Mouse (Mus musculus): Measurements from ENCODE around the gene Esyt3. TPM values are rescaled to one million over a fixed set of nuclear protein-coding genes. Genes with fewer than 3 reads are reported as not detected.

Gene Esyt3
- polyA plus RNA-seq, 1 experiment from 2014 or later, result 0.46 TPM

DNA sequence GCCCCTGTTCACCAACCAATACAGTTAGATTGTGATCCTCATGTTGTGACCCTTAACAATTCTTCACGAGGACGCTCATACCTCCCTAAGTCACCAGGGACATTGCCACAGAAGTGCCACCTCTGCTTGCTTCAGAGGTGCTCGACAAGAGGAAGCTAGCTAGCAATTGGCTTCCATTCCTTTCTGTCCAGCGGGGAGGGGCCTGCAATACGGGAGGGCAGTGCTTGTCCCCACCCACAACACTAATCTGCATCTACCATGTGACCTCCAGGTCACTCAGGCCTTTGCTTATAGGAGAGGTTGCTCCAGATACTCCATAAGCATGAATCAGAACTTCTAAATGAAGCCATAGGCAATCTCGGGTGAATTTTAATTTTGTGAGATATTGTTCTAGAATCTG, 5.0 kb downstream of the Esyt3 start:
- Histone ChIP-seq H3K27me3 (peaks cover 24% of the 10 kb centered on the region), H3K9me3 (no peaks in the 10 kb centered on the region), H3K4me2 (replicated peaks) (no peak overlapping the region), H3K4me1 (peaks cover 13% of the 10 kb centered on the region), H3K4me3 (no peak overlapping the region), H3K36me3 (no peaks in the 10 kb centered on the region), H3K27ac (replicated peaks) (no peak overlapping the region), H3K9ac (replicated peaks) (no peak overlapping the region)
- WGBS, result 71% methylated on average over 6 of the region's 6 CpGs
- no peak for ATAC-seq (replicated peaks)

DNA sequence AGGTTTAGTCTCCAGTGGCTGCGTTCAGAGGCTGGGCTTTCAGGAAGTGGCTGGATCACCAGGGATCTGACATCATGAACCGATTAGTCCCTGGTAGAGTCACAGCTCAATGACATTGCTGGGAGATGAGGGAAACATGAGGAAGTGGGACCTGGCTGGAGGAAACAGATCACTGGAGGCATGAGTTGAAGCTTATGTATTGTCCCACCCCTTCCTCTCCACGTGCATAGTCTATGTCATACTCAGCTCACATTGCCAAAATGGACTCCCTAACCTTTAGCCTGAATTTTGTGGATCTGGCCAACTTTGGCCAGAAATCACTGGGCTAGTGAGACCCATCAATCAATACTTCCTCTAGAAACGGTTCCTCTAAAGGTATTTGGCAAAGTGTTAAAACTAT, 5.4 kb downstream of the Esyt3 start:
- no peak for ATAC-seq (replicated peaks)
- Histone ChIP-seq H3K9ac (replicated peaks) (no peak overlapping the region), H3K4me2 (replicated peaks) (no peak overlapping the region), H3K4me1 (peaks cover 9% of the 10 kb centered on the region), H3K36me3 (no peaks in the 10 kb centered on the region), H3K9me3 (no peaks in the 10 kb centered on the region), H3K27me3 (peaks cover 20% of the 10 kb centered on the region), H3K27ac (replicated peaks) (no peak overlapping the region), H3K4me3 (no peak overlapping the region)
- 95% methylated on average over 4 of the region's 4 CpGs for WGBS

DNA sequence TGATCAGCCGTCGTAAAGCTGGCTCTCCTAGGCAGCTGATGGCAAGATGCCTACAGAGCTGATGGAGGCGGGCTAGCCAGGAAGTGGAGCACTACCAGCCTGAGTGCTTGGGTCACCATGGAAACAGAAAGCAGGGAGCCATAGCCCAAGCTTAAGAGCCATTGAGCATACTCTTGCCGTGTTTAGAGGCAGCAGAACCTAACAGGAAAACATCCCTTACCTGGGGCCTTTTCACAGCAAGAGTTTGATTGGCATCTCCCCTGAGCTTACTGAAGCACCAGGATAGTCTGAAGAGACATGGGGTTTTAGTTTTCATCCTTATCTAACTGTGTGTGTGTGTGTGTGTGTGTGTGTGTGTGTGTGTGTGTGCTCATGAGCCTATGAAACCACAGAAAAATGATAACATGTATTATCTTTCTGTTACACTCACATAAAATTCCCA, 13.0 kb downstream of the Esyt3 start:
- peaks cover 6% of the 10 kb centered on the region for H3K4me1 ChIP-seq
- WGBS, result 23% methylated on average over 4 of the region's 4 CpGs
- peak; percentile 81 for ATAC-seq (replicated peaks)
- no peaks in the 10 kb centered on the region for H3K27me3 ChIP-seq
- no peaks in the 10 kb centered on the region for H3K9me3 ChIP-seq
- no peak overlapping the region for H3K4me3 ChIP-seq
- H3K9ac ChIP-seq (replicated peaks), result no peak overlapping the region
- H3K36me3 ChIP-seq, result no peaks in the 10 kb centered on the region
- H3K27ac ChIP-seq (replicated peaks), result no peak overlapping the region
- H3K4me2 ChIP-seq (replicated peaks), result no peak overlapping the region

DNA sequence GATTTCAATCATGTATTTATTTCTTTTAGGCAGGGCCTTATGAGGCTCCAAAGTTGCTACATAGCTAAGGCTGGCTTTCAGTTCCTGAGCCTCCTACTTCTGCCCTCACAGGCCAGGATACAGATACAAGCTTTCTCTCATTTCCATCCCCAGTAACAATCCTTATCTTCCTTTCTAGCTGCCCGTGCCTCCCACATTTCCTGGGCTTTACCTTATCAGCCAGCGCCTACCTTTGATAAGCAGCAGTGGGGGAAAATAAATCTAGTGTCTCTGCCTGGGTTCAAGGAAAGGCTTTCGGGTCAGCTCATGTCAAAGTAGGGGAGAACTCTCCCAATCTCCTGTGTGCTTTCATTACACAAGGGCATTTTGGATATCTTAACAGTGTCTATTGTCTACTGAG, 16.8 kb downstream of the Esyt3 start:
- Histone ChIP-seq H3K36me3 (no peaks in the 10 kb centered on the region), H3K9me3 (no peaks in the 10 kb centered on the region), H3K27ac (replicated peaks) (no peak overlapping the region), H3K4me1 (peaks cover 6% of the 10 kb centered on the region), H3K4me2 (replicated peaks) (no peak overlapping the region), H3K4me3 (no peak overlapping the region), H3K9ac (replicated peaks) (no peak overlapping the region), H3K27me3 (no peaks in the 10 kb centered on the region)
- WGBS, result 93% methylated on average over 3 of the region's 3 CpGs
- no peak for ATAC-seq (replicated peaks)

DNA sequence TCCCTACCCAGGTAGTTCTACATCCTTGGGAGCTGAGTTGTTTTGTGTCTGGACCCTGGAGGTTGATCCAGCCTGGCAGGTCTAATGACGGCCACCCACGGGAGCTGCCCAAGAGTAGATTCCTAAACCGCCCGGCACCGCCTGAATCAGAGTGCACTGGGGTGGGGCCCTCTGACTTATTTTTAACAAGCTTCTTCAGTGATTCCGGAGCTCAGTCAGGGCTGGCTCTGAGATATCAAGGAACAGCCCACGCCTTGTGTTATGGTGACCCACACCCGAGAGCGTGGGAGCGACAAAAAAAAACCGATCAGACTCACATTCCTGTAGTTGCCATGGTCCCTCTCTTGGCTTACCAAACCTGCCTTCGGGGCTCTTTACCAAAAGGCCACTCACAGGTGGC, 18.2 kb downstream of the Esyt3 start:
- WGBS, result 84% methylated on average over 12 of the region's 12 CpGs

DNA sequence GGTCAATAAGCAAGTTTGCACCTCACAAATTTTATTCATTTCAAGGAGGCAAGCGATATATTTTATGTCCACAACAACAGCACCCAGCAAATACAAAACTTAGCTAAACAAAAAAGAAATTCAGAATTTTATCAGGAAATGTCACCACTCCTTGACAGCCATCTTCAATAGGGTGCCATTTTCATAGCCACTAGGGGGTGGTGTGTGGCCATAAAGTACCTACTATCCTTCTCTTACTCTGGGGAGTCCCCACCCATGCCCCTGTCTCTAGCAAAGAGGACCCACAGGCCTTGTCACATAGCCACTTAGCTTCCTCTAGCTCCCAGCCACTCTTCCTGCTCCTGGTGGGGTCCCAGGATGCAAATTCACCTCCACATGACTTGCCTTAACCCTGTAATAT, 19.2 kb downstream of the Esyt3 start:
- Histone ChIP-seq H3K4me2 (replicated peaks) (no peak overlapping the region), H3K9ac (replicated peaks) (no peak overlapping the region), H3K4me3 (no peak overlapping the region), H3K27ac (replicated peaks) (no peak overlapping the region), H3K27me3 (no peaks in the 10 kb centered on the region), H3K36me3 (no peaks in the 10 kb centered on the region), H3K4me1 (no peaks in the 10 kb centered on the region), H3K9me3 (no peaks in the 10 kb centered on the region)
- WGBS, result 84% methylated on average over 1 of the region's 1 CpGs
- ATAC-seq (replicated peaks), result no peak

More for the DNA sequence above, 18.2 kb downstream of the Esyt3 start:
- no peaks in the 10 kb centered on the region for H3K27me3 ChIP-seq
- H3K4me3 ChIP-seq, result no peak overlapping the region
- no peaks in the 10 kb centered on the region for H3K36me3 ChIP-seq
- no peaks in the 10 kb centered on the region for H3K9me3 ChIP-seq
- H3K4me2 ChIP-seq (replicated peaks), result no peak overlapping the region
- H3K27ac ChIP-seq (replicated peaks), result no peak overlapping the region
- H3K9ac ChIP-seq (replicated peaks), result no peak overlapping the region
- H3K4me1 ChIP-seq, result peaks cover 3% of the 10 kb centered on the region
- no peak for ATAC-seq (replicated peaks)

DNA sequence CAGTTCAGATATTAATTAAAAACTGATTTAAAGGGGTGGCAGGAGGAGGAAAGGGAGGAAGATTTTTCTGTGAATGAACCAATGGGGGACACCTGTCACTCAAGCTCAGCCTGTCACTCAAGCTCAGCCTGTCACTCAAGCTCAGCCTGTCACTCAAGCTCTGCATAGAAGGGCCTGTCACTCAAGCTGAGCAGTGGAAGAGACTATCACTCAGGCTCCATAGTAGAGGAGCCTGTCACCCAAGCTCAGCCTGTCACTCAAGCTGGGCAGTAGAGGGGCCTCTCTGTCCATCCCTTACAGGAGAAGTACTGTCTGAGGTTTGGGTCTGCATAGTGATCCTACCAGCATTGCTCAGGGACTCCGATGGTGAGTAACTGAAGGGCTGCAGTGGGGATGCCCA, 20.1 kb downstream of the Esyt3 start:
- H3K4me2 ChIP-seq (replicated peaks), result no peak overlapping the region
- no peaks in the 10 kb centered on the region for H3K4me1 ChIP-seq
- 92% methylated on average over 1 of the region's 1 CpGs for WGBS
- no peak overlapping the region for H3K9ac ChIP-seq (replicated peaks)
- no peaks in the 10 kb centered on the region for H3K27me3 ChIP-seq
- 0 out of 2 replicates have a peak, but pooled peaks have one; percentile 19 for ATAC-seq (replicated peaks)
- H3K36me3 ChIP-seq, result no peaks in the 10 kb centered on the region
- H3K9me3 ChIP-seq, result no peaks in the 10 kb centered on the region
- no peak overlapping the region for H3K27ac ChIP-seq (replicated peaks)
- no peak overlapping the region for H3K4me3 ChIP-seq

DNA sequence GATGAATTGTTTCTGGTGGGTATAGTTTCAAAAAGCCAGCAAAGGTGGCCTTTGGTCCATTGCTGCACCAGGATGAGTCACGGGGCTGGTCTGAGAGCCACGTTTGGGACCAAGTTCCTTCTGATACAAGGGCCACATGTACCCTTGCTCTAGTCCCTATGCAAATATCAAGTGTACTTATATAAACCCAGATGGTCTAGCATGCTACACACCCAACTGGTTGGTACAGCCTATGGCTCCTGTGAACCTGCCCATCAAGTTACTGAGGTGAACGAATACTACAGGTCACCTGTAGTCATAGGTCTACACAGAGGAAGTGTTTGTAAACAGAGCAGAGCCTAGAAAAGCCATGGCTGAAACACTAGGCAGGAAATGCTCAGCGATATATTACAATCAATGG, 21.8 kb downstream of the Esyt3 start:
- Histone ChIP-seq H3K9ac (replicated peaks) (no peak overlapping the region), H3K9me3 (no peaks in the 10 kb centered on the region), H3K27ac (replicated peaks) (no peak overlapping the region), H3K4me2 (replicated peaks) (no peak overlapping the region), H3K4me3 (no peak overlapping the region), H3K36me3 (no peaks in the 10 kb centered on the region), H3K4me1 (no peaks in the 10 kb centered on the region), H3K27me3 (no peaks in the 10 kb centered on the region)
- ATAC-seq (replicated peaks), result no peak
- WGBS, result 92% methylated on average over 4 of the region's 4 CpGs

DNA sequence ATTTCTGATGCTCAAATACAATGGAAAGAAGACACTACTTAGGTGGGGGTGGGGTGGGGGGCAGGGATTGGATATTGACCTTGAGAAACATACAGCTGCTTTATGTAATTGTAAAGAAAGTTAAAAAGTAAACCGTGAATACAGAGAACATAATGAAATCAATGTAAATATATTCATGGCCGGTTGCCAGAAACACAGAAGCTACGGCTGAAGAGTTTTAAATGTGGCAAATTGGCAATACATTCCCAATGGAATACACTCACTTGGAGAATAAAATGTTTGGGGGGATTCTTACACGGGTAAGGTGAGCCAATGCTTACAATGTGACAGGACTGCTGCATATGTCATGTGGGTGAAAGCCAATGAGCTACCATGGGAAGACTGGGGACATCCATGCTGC, 31.5 kb downstream of the Esyt3 start:
- peak; percentile 46; the same call in 1 of the 2 replicates for ATAC-seq (replicated peaks)
- Histone ChIP-seq H3K36me3 (no peaks in the 10 kb centered on the region), H3K27ac (replicated peaks) (0 out of 2 replicates have a peak overlapping the region, but pooled peaks have one; percentile 17), H3K9me3 (no peaks in the 10 kb centered on the region), H3K9ac (replicated peaks) (no peak overlapping the region), H3K4me3 (no peak overlapping the region), H3K4me1 (peaks cover 24% of the 10 kb centered on the region), H3K4me2 (replicated peaks) (no peak overlapping the region), H3K27me3 (no peaks in the 10 kb centered on the region)
- WGBS, result 26% methylated on average over 4 of the region's 4 CpGs

DNA sequence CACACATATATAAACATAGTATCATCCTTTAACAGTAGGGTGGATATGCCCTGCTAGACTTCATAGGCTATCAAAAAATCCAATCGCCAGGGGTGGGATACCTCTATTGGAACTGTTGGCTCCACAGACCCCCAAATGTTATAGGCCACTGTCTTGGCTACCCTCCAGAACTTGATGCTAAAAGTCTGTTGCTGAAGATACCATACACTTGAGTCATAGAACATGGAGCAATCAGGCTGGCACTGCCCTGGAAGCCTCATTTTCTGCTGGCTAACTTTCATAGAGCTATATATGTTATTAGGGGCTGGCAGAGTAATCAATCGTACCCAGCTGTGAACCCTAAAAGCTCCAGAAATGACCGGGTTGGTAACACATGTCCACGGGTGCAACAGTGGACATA, 32.4 kb downstream of the Esyt3 start:
- Histone ChIP-seq H3K4me3 (no peak overlapping the region), H3K9me3 (no peaks in the 10 kb centered on the region), H3K4me2 (replicated peaks) (no peak overlapping the region), H3K36me3 (no peaks in the 10 kb centered on the region), H3K4me1 (peaks cover 24% of the 10 kb centered on the region), H3K9ac (replicated peaks) (no peak overlapping the region), H3K27ac (replicated peaks) (no peak overlapping the region), H3K27me3 (no peaks in the 10 kb centered on the region)
- WGBS, result 83% methylated on average over 4 of the region's 4 CpGs
- ATAC-seq (replicated peaks), result no peak

DNA sequence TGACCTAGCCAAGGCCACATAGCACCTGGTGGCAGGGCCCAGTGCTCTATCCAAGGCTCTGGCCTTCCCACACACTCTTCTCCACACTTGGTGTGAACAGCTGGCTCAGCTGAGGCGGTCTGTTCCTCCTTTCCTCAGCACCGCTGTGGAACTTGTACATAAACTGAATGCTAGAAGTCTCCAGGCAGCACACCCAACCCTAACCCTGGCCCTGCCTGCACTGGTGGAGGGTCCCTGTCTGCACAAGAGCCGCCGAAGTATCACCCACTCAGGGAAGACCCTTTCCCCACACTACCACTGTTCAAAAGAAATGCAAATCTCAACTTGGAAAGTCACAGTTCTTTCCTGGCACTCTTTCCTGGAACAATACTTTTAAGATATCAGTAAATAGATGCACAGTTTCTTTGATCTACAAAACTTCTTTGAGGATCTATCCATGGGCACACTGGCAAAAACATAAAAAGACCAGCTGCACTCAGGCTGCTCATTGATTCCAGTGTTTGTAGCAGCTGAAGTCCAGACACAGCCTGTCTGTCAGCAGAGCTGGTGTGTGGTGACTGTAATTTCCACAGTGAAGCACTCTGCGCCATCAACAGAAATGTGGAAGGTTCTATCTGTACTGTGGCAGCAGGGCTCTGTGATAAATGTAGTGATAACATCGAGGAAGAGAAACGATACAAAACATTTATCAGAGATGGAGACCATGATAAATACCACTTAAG, 33.0 kb downstream of the Esyt3 start:
- Histone ChIP-seq H3K27me3 (no peaks in the 10 kb centered on the region), H3K9me3 (no peaks in the 10 kb centered on the region), H3K4me2 (replicated peaks) (no peak overlapping the region), H3K4me3 (no peak overlapping the region), H3K27ac (replicated peaks) (no peak overlapping the region), H3K36me3 (no peaks in the 10 kb centered on the region), H3K4me1 (peaks cover 24% of the 10 kb centered on the region), H3K9ac (replicated peaks) (no peak overlapping the region)
- no peak for ATAC-seq (replicated peaks)
- 81% methylated on average over 7 of the region's 7 CpGs for WGBS

DNA sequence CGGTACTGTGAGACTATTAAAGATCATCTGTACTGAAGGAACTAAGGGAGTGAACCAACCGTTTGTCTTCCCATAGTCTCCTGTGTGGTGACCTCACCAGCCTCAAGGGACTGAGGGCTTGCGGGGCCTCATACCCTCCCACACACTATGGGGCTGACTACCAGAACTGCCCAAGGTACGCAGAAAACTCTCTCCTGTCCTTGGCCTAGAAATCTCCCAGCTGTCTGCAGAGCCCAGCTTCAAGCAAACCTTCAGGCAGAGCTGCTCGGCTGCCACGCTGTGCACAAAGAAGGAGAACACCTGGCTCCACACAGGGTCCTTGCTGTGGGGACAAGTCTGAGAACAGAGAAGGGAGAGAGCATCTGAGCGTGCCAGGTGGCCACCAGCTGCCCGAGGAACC, 38.4 kb downstream of the Esyt3 start:
- H3K4me3 ChIP-seq, result no peak overlapping the region

More for the DNA sequence above, 38.4 kb downstream of the Esyt3 start:
- ATAC-seq (replicated peaks), result no peak
- Histone ChIP-seq H3K9ac (replicated peaks) (no peak overlapping the region), H3K27me3 (no peaks in the 10 kb centered on the region), H3K9me3 (no peaks in the 10 kb centered on the region), H3K36me3 (no peaks in the 10 kb centered on the region), H3K27ac (replicated peaks) (no peak overlapping the region), H3K4me1 (no peaks in the 10 kb centered on the region), H3K4me2 (replicated peaks) (no peak overlapping the region)
- WGBS, result 83% methylated on average over 8 of the region's 8 CpGs

Measured in forebrain, embryonic 15.5 days (tissue).